Mouse (Mus musculus) CH12F3 (cell line): ENCODE data around the gene N6amt1.

ENCODE experiments used
- in situ Hi-C: fragments of 300-500 bp; cut with MboI; formaldehyde crosslinking; loops from 2 replicates; pipeline ENCODE4 v1.14.3; 2020; ENCODE audit warnings: low sequenced_read_pairs

N6amt1 gene

GRCm38 (mm10) chr16:87354075-87354583 lies at the start of gene N6amt1:
Gene N6amt1, plus strand, starts transcription at chr16:87354185.
- in situ Hi-C loops: no loop called here

GRCm38 (mm10) chr16:87305251-87306011 lies 48.6 kb upstream of the N6amt1 start:
- in situ Hi-C loops: no loop called here

- in situ Hi-C loops: no loop called here
Measured at GRCm38 (mm10) chr16:87307109-87307735, 46.8 kb upstream of the N6amt1 start.

- in situ Hi-C loops: no loop called here
Measured at GRCm38 (mm10) chr16:87310659-87311058, 43.3 kb upstream of the N6amt1 start.

GRCm38 (mm10) chr16:87318200-87318811 lies 35.7 kb upstream of the N6amt1 start:
- in situ Hi-C loops: no loop called here

- in situ Hi-C loops: no loop called here
Measured at GRCm38 (mm10) chr16:87318998-87319397, 35.0 kb upstream of the N6amt1 start.

GRCm38 (mm10) chr16:87319541-87320251 lies 34.3 kb upstream of the N6amt1 start:
- in situ Hi-C loops: no loop called here

- in situ Hi-C loops: no loop called here
Measured at GRCm38 (mm10) chr16:87320252-87320555, 33.8 kb upstream of the N6amt1 start.

- in situ Hi-C loops: no loop called here
Measured at GRCm38 (mm10) chr16:87324571-87324970, 29.4 kb upstream of the N6amt1 start.

- in situ Hi-C loops: no loop called here
Measured at GRCm38 (mm10) chr16:87329986-87330385, 24.0 kb upstream of the N6amt1 start.

- in situ Hi-C loops: no loop called here
Measured at GRCm38 (mm10) chr16:87334756-87335155, 19.2 kb upstream of the N6amt1 start.

- in situ Hi-C loops: no loop called here
Measured at GRCm38 (mm10) chr16:87341043-87341572, 12.9 kb upstream of the N6amt1 start.

- in situ Hi-C loops: no loop called here
Measured at GRCm38 (mm10) chr16:87348133-87348532, 5.9 kb upstream of the N6amt1 start.

GRCm38 (mm10) chr16:87351386-87352105 lies 2.4 kb upstream of the N6amt1 start:
- in situ Hi-C loops: no loop called here

- in situ Hi-C loops: no loop called here
Measured at GRCm38 (mm10) chr16:87353605-87354004, 380 bp upstream of the N6amt1 start.

GRCm38 (mm10) chr16:87354748-87355147 lies 763 bp downstream of the N6amt1 start:
- in situ Hi-C loops: no loop called here

GRCm38 (mm10) chr16:87360096-87360495 lies 6.1 kb downstream of the N6amt1 start:
- in situ Hi-C loops: no loop called here

- in situ Hi-C loops: no loop called here
Measured at GRCm38 (mm10) chr16:87364231-87364630, 10.2 kb downstream of the N6amt1 start.

- in situ Hi-C loops: no loop called here
Measured at GRCm38 (mm10) chr16:87366035-87366434, 12.1 kb downstream of the N6amt1 start.

GRCm38 (mm10) chr16:87366445-87366844 lies 12.5 kb downstream of the N6amt1 start:
- in situ Hi-C loops: no loop called here
